Mouse (Mus musculus) kidney, postnatal 10 days (tissue): ENCODE results near the gene Olfr10.
"Not testable (repeated sequence)": the region's sequence is repeated elsewhere in the genome, so short reads cannot be mapped to it uniquely, and the experiment has no call there.

Experiments
- DNase-seq: peaks from one replicate; pipeline ENCODE4 v3.0.0; 2021; ENCODE audit warnings: mixed read lengths

The Olfr10 gene

DNA sequence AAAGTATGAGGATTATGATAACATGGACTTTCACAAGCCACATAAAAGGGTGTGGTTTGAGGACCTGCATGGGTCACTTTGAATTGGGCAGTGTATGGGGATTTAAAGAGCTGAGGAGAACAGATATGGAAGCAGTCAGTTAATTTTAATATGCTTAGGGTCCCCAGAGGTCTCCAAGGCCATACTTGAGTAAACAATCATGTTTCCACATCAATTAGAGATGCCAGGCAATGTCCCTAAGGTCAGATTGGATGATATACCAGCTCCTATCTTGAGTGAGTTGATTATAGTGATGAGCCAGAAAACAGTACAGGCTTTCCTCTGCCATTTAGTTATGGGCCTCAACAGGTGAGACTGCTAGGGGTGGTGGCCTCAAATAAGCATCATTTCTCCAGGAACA, at the start of gene Olfr10:
Gene Olfr10 (plus strand): TSS at position 301 of the 400 bp plus-strand sequence.
- no peak for DNase-seq

DNA sequence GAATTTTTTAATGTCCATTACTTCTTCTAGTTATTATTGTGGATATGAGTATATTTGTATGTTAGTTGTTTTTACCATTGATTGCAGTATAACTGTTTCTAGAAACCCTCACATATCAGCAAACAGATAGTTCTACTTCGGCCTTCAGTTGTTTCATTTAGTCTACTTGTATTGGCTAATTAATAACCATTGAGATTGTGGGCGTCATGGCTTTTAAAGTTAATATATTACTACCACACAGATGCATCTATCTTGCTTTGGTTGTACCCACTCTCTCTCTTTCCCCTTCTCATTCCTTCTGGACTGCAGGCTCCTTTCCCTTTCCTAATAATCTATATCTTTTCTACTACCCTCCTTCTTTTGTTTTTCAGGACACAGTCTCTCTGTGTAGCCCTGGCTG, 45.2 kb upstream of the Olfr10 start:
- DNase-seq, result no peak

DNA sequence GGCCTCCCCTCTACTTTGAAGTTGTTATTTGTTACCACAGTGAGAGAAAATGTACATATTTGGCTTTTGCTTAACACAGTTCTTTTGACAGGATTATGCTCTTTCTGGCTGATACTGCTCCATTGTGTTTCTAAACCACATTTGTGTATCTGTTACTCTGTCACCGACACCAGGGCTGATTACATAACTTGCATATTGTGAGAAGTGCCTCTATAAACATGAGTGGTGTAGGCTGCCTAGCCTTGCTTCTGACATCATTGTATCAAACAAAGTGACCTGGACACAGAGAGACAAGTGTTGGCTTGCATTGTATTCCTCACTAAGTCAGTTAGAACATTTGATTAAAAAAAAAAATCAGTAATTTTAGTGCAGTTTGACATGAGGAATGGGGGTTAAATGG, 44.7 kb upstream of the Olfr10 start:
- no peak for DNase-seq

DNA sequence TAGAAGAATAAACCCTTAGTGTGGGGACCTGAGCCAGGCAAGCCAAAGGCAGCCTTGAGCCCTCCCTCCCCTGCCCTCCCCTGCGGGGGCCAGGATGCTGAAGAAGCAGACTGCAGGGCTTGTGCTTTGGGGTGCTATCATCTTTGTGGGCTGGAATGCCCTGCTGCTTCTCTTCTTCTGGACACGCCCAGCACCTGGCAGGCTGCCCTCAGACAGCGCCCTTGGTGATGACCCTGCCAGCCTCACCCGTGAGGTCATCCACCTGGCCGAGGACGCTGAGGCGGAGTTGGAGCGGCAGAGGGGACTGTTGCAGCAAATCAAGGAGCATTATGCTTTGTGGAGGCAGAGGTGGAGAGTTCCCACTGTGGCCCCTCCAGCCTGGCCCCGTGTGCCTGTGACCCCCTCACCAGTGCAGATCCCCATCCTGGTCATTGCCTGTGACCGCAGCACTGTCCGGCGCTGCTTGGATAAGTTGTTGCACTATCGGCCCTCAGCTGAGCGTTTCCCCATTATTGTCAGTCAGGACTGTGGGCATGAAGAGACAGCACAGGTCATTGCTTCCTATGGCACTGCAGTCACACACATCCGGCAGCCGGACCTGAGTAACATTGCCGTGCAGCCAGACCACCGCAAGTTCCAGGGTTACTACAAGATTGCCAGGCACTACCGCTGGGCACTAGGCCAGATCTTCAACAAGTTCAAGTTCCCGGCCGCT, 43.8 kb upstream of the Olfr10 start:
- DNase-seq, result peak; percentile 83

DNA sequence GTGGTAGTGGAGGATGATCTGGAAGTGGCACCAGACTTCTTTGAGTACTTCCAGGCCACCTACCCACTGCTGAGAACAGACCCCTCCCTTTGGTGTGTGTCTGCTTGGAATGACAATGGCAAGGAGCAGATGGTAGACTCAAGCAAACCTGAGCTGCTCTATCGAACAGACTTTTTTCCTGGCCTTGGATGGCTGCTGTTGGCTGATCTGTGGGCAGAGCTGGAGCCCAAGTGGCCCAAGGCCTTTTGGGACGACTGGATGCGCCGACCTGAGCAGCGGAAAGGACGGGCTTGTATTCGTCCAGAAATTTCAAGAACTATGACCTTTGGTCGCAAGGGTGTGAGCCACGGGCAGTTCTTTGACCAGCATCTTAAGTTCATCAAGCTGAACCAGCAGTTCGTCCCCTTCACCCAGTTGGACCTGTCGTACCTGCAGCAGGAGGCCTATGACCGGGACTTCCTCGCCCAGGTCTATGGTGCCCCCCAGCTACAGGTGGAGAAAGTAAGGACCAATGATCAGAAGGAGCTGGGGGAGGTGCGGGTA, 43.2 kb upstream of the Olfr10 start:
- DNase-seq, result peak; percentile 45

DNA sequence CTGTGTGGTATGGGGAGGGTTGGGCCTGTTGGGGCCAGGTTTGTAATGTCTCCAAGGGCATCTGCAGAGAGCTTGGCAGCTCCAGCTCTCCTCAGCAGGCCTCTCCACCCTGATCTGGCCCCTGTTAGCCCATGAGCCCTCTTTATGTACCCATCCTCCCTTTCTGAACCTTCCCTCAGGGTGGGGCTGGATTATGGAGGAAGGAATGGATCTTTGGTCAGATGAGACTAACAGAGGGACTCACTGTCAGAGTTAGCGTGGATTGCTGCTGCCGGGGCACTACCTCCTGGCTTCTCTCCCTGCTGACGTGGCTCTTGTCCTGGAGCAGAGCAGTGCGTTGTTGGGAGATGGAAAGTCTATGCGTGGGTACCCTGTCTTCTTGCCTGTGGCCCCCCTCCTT, 42.3 kb upstream of the Olfr10 start:
- DNase-seq, result no peak

DNA sequence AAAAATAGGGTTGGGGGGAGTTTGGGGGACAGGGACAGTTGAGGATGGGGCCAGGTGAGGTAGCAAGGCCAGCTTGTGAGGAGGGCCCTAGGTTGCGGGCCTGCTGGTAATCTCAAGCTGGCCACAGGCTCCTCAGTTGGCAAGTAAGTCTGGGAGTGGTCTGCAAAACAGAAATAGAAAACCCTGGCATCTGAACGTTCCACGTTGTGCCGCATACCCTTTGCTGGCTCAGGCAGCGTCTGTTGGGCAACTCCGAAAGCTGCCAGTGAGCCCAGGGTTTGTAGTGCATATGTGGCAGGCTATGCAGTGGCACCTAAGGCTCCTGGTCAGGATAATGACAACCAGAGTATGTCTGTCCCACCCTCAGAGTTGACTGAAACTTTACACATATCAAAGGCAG, 41.4 kb upstream of the Olfr10 start:
- no peak for DNase-seq

DNA sequence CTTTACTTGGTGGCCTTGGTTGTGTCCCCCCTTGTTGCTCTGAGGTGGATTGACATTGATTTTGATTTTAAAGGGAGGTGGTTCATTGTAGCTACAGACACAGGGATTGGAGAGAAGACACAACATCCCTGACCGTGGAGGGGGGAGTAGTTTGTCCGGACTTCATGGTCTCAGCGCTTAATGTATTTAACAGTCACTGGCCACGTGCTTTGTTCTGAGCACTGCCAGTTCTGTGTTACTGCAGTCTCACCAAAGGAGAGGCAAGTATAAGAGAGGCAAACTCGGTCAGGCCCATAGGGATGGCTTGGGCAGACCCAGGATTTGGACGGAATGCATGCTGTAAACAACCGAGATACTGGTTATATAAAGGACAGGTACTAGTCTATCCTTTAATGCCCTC, 40.5 kb upstream of the Olfr10 start:
- no peak for DNase-seq

DNA sequence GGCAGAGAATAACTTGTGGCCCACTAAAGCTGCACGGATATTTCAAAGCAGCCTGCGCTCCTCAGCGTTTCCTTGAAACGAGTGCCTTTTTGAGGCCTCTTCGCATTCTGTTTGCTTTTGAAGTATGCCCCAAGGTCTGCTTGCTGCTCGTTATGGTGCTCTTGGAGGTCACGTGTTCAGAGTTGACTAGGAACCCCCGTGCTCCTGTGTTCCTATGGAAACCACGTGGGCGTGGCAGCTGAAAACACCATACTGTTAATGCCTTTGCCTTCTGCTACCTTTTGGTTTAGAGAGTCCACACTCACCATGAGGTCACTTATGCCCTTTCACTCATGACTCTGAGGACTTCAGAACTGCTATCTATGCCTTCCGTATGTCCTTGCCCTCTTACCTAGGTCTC, 39.9 kb upstream of the Olfr10 start:
- no peak for DNase-seq

DNA sequence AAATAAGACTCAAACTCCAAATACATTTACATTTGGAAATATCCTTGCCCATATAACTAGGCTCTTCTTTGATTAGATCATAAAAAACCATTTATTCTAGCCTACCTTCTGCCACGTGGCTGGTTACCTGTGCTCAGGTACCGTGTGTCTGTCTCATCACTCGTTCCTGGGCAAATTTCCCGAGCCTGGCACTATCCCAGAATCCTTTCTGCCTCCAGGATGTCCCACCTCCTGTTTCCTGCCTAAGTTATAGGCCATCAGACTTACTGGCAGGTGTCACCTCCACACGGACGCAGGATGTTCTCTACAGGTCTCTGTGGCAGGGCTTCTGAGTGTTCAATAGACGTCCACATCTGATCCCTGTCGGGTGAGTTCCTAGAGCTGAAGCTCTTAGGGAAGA, 39.4 kb upstream of the Olfr10 start:
- DNase-seq, result no peak

DNA sequence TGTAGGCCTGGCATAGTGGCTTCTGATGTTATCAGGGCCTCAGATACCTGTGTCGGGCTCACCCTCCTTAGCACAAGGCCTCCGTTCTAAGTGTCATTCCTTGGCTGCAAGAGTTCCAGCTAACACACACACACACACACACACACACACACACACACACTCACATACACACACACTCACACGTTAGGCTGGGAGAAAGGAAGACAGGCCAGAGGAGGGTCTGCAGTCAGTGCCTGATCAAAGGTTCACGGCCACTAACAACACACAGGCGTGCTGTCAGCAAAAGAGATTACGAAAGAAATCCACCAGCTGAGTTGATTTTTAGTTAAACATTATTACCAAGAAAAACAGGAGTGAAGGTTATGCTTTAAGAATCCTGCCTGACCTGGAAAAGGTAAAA, 37.9 kb upstream of the Olfr10 start:
- peak; percentile 53 for DNase-seq

DNA sequence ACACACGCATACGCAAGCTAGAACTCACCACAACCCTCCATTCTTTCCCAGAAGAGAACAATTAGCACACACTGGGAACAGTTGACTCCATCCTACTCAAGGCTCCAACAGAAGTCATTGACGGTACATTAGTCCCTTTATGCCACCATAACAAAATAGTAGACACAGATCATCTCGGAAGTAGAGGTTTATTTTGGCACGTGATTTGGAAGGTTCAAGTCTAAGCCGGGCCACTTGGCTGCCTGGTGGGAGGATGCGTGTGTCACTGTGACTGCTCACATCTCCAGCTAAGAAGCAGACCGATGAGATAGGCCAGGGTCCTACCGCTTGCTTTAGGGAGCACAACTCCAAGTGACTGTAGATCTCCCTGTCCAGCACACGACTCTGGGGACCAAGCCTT, 37.2 kb upstream of the Olfr10 start:
- DNase-seq, result no peak

DNA sequence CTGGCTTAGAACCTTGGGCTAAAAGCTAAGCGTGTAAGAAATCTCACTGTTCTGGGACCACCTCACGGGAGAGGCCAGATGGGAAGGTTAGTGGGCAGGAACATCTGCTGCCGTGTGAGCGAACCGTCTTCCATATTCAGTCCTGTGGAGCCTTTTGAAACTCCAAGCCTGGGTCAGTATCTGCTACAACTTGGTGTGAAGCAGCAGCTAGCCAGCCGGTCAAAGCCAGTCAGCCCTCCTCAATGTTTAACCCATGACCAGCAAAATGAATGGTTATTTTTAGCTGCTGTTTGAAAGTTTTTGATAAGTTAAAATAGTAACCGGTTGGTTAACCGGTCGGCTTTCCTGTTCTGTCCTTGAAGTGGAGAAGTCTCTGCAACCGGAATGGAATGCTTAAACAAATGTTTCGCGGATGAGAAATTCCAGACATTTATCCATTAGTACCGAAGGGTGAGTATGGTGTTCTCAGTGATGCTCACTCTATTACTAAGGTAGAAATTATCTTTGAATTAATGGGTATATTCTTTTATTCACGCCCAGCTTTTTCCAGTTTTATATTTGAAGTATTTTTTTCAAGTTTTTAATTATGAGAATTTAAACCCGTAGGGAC, 36.5 kb upstream of the Olfr10 start:
- DNase-seq, result peak; percentile 44

DNA sequence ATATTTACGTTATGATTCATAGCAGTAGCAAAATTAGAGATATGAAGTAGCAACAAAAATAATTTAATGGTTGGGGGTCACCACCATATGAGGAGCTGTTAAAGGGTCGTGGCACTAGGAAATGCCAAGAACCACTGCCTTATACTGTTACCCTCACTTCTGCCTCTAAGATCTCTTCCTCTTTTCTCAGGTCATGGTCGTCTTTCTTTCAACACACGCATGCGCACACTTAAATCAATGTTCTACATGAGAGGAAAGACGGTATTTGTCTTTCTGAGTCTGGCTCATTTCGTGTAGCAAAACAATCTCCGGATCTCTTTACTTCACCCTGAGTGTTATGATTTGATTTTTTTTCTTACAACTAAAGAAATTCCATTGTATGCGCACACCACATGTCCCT, 34.8 kb upstream of the Olfr10 start:
- no peak for DNase-seq

DNA sequence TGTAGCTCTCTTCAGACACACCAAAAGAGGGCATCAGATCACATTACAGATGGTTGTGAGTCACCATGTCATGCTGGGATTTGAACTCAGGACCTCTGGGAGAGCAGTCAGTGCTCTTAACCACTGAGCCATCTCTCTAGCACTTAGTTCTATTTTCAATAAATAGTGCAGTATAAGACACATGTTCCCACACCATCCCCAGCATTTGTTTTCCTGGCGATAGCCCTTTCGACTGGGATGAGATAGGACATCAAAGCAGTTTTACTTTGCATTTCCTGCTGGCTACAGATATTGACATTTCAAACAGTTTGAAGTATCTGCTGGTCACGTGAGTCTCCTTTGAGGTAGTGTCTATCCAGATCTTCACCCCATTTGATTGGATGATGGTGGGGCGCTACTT, 34.2 kb upstream of the Olfr10 start:
- DNase-seq, result no peak

DNA sequence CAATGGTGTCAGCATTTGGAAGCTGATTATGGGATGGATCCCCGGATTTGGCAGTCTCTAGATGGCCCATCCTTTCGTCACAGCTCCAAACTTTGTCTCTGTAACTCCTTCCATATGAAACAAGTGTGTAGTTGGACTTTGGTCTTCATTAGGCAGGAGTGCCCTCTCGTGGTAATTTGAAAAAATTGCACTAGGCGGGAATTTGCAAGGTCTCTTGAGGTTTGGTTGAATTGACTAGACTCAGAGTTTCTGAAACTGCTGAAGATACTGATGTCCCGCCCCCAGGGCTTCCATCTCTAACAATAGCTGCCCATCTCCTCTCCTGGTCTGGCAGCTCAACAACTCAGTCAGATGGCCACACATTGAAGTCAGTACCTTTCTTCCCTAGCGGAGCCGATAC, 33.2 kb upstream of the Olfr10 start:
- peak; percentile 52 for DNase-seq

DNA sequence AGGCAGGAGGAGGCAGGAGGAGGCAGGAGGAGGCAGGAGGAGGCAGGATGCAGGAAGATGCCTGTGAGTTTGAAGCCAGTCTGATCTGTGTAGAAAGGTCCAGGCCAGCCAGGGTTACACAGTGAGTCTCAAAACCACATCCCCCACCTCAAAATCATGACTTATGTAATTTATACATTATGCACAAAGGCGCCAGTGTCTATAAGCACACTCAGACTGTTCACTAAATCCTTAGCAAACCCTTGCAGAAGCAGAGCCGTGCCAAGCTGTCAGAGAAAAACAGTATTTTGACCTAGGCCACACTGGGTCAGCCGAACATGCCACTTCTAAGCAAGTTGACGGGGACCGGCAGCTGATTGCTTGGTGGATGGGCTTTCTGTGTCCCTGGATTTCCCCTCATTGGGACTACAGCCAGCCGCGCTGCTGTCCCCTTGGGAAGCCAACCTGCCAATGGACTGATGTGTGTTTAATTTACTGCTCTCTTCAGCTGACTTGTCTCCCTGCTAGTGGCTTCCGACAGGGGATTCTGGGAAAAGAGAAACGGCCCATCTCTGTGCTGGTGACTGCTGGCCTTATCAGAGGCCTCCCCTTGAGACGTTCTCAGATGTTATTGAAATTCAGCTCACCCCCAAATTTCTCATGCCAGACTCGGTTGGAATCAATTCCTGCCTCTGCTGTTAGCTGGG, 30.6 kb upstream of the Olfr10 start:
- no peak for DNase-seq

DNA sequence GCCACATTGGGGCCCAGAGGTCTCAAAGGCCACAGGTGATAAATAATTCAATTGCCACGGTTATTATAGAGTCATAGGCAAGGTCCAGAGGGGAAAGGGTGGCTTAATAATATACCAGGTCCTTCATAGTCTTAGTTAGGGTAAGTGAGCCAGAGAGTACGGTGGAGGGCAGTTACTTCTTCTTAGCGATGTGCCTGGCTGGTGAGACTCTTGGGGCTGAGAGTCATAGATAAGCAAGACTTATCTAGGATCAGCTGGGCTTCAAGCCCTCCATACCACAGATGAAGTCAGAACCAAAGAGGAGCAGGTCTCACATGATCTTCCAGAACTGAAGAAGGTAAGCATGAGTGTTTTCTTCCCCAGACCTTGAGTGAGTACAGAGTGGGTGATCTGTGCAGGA, 26.3 kb upstream of the Olfr10 start, which contains the start of gene Olfr1393:
Gene Olfr1393 (plus strand): TSS at position 83 of the 400 bp plus-strand sequence.
- no peak for DNase-seq

DNA sequence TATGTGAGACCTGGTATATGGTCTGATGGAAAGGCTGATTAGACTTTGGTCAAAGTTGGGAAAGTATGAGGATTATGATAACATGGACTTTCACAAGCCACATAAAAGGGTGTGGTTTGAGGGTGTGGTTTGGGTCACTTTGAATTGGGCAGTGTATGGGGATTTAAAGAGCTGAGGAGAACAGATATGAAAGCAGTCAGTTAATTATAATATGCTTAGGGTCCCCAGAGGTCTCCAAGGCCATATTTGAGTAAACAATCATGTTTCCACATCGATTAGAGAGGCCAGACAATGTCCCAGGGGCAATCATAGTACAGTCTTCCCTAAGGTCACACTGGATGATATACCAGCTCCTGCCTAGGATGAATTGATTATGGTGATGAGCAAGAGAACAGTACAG, 19.6 kb upstream of the Olfr10 start, which contains the start of gene Olfr1392:
Gene Olfr1392 (plus strand): TSS at position 301 of the 400 bp plus-strand sequence.
- not testable (repeated sequence) for DNase-seq

DNA sequence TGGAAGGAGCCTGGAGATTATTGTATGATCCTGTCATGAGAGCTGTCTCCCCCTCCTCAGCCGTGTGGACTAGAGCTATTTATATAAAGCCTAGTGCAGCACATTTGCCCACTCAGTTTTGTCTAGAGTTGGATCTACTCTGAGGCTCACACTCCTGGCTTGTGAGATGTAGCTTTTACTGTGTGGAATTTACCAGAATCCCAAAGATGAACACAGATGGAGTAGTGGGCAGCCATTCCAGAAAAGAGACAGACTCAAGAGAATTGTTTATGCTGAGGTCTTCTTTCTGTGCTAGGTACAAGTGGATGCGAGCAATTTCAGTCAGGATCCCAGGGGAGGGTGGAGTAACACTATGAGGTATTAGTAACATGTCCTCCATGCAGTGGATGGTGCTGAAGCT, 17.3 kb upstream of the Olfr10 start:
- no peak for DNase-seq

DNA sequence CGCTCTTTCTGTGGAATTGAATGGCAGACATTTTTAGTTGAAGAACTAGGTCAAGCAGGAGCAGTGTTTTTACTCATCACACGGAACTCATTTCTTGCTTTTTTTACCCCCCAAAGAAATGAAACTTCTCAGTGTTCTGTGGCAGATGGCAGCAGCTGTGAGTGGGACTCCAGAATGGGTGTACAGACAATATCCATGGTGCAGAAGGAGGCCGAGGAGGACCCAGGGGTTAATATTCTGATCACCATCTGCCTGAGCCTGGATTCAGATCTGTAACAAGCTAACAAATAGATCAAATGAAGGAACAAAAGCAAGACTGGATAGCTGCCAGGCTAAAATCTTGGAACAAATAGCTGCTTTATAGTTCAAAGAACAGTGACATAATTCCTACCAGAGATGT, 11.8 kb upstream of the Olfr10 start:
- no peak for DNase-seq

DNA sequence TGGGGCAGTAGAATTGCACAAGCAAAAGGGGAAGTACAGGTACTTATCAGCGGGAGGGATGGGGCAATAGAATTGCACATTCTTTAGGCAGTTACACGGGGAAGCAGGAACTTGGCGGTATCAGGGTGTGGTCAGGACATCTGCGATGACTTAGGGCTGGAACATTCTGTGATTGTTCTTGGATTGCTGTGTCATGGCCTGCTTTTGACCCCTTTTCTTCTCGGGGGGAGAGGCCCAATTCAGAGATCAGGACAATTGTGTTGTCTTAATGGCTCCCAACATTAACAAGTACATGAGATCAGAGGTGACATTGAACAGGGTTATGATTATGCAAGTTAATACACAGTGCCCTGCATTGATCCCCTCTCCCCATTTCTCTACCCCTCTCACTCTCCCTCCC, 4.0 kb downstream of the Olfr10 start:
- not testable (repeated sequence) for DNase-seq

DNA sequence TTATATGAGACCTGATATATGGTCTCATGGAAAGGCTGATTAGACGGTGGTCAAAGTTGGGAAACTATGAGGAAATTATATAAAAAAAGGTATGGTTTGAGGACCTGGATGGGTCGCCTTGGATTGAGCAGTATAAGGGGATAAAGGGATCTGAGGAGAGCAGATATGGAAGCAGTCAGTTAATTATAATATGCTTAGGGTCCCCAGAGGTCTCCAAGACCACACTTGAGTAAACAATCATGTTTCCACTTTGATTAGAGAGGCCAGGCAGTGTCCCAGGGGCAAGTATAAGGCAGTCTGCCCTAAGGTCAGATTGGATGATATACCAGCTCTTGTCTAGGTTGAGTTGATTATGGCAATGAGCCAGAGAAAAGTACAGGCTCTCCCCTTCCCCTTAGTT, 17.9 kb downstream of the Olfr10 start, which contains the start of gene Olfr1391:
Gene Olfr1391 (plus strand): TSS at position 301 of the 400 bp plus-strand sequence.
- DNase-seq, result no peak

DNA sequence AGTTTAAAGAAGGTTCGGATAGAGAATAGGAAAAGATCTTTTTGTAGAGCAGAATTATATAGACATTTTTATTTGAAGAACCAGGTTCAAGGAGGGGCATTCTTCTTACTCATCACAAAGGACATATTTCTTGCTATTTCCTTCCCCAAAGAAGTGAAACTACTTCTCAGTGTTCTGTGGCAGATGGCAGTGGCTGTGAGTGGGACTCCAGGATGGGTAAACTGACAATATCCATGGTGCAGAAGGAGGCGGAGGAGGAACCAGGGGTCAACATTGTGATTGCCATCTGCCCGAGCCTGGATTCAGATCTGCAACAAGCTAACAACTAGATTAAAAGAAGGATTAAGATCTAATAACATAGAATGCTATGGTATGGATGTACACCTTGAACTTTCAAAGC, 22.2 kb downstream of the Olfr10 start:
- no peak for DNase-seq
